Mouse (Mus musculus) spleen, adult 12 weeks (tissue): Measurements from ENCODE around the gene Frmd4b.
"Not testable (repeated sequence)": the region's sequence is repeated elsewhere in the genome, so short reads cannot be mapped to it uniquely, and the experiment has no call there.

ENCODE experiments used
- DNase-seq: peaks from one replicate; pipeline ENCODE4 v3.0.0; 2022; ENCODE audit warnings: low spot score

The Frmd4b gene

DNA sequence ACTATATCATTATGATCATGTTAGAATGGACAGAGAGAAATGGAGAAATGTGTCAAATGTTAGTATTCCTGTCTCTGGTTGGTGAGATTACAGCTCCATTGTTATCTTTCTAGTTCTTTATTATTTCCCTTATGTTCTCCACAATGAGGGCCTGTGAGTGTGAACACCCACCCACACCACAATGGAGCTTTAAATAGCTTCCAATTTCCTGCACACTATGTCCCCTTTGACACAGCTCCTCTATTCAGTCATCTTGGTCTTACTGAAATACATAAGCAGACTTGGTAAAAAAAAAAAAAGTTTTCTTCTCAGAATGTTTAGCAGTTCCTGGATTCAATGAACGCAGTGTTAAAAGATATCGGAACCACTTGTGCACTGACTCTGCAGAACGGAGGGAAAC lies 326.7 kb downstream of the Frmd4b start:
- DNase-seq, result no peak

DNA sequence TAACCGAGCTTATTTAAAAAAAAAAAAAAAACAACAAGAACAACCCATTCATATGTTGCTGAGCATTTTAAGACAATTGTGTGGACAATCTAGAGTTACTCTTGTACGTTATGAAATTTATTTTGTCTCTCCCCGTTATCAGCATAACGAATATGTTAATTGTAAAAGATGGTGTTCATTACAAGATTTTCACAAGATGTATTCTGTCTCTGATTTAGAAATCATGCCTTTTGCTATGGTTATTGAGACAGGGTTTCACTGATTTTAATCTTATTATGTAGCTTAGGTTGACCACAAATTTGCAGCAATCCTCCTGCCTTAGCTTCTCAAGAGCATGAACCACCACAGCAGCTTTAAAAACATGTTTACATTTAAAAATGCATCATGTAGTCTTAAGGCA lies 327.5 kb downstream of the Frmd4b start:
- DNase-seq, result no peak

DNA sequence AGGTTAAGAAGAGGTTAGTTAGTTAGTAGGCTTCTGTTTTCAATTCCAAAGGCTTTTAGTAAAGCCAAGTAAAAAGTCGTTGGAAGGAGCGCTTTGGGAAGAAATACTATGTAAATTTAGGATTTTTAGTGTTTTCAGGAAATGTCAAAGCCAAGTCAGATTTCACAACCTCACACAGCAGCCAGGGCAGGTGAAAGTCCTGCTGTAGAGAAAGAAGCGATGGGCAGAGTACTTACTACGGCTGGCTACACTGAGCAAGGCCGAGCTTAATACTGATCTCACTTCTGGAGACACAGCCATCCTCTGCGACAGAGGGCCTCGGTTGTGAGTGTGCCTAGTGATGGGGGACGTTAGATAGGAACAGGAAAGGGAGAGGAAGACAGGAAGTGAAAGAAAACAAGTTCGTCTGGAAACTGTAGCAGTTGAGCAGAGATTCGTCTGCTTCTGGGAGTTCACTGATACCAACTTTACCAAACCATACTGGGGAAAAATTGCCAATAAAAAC lies 328.0 kb downstream of the Frmd4b start:
- DNase-seq, result no peak

DNA sequence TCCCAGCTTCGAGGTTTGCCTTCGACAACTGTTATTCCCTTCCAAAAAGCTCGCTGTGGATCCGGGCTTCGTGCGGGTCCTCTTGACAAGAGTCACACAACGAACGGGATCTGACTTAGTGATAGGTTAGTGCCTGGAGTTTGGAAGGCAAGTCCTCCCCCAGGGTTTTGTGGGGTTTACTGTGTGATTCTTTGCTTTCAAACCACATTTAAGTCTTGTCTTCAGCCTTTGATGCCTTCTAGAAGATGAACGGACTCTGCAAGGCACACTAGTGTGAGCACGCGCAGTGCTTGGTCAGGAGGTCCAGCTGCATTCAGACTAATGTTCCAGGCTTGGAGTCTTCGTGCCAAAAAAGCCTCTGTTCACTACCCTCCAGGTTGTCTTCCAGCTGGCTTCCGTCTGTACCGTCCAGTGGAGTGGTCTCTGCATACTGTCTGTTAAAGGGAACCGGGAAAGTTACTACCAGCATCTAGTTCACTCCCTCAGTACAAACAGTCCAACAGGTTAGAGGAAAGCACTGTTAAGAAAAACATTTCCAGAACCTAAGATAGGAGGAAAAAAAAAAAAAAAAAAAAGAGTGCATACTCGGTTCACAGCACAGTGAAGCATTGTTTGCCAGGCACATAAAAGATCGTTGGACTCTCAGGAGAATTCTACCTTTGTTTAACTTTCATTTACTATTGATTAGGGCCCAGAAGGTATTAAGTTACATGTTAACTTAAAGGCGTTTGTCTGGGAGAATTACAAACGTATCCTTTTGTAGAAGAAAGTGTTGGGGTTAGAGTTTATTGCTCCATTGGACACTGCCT lies 329.1 kb downstream of the Frmd4b start:
- DNase-seq, result no peak

DNA sequence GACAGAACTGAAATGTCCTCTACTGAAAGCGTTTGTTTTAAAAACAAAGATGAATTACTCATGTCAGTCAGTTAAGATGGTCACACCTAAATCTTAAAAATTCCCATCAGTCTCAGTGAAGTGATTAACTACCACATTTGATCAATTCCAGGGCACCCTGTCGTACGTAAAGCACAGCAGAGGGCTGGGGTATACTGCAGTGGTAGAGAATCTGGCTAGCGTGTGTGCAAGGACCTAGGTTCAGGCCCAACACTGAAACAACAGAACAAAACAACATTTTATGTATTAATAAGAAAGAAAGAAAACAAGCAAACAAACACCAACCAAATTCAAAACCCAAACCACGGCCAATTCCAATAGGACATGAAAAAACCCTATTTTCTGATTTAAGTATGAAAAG lies 331.0 kb downstream of the Frmd4b start:
- no peak for DNase-seq

DNA sequence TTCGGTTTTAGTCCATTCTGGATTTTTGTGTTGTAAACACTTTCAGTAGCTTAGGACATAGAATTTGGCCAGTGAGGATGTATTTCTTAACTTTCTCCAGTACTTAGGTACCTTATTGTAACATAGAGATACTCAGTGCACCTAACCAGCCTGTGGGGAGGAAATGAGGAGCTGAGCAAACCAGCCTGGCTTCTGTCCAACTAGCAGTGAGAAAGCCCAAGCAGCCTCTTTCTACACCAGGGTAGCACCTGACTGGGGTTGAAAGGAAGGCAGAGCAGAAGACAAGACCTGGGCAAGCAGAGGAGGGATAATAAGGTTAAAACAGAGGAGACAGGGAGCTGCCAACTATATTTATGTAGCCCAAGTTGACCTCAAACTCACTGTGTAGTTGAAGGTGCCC lies 333.7 kb downstream of the Frmd4b start:
- no peak for DNase-seq

DNA sequence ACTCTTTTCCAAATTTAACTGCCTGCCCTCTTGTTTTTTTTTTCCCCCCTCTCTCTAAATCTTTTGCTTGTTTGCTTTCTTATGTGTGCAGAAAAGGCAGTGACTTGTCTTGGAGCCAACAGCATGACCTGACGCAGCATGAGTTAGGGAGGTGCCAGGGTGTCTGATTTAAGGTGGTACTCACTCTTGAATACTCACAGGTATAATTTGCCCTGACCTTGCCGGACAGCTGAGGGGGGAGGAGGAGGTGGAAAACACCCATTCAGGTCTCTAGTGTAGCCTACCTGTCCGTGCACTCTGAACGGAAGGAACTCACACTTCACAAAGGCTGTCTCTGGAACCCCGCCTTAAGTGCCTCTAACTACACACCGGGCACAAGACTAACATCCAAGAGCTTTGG lies 338.5 kb downstream of the Frmd4b start:
- no peak for DNase-seq

DNA sequence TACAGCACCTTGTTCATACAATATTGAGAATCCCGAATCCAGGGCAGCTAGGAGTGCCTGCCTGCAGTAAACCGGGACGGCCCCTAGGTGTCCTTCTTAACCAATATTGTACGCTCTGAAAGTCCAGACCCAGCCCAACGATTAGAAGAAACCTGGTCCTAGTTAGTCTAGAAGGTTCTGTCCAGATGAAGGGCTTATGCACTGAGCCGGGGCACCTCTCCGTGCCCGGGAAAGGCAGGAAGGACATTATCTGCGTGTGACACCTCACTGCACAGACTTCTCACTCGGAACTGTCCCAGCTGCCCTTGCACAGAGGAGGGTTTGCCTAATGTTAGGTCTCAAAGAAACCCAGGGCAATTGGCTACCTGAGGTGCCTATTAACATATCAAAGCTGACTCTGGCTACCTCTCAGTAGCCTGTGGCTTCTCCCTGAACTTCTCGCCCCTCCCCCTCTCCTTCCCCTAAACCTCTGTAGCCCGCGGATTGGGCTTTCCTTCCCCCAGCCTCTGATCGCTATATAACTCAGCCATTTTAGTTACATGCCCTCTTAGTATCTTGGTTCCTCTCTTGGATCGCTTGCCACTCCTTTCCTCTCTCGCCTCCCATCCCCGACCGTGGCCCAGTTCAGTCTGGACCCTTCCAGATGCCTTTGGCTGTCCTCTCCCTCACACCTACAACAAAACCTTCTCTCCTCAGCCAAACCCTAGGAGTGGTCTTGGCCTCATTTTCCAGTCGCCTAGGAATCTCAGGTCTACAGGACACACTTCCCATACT lies 339.1 kb downstream of the Frmd4b start:
- peak; percentile 6 for DNase-seq

DNA sequence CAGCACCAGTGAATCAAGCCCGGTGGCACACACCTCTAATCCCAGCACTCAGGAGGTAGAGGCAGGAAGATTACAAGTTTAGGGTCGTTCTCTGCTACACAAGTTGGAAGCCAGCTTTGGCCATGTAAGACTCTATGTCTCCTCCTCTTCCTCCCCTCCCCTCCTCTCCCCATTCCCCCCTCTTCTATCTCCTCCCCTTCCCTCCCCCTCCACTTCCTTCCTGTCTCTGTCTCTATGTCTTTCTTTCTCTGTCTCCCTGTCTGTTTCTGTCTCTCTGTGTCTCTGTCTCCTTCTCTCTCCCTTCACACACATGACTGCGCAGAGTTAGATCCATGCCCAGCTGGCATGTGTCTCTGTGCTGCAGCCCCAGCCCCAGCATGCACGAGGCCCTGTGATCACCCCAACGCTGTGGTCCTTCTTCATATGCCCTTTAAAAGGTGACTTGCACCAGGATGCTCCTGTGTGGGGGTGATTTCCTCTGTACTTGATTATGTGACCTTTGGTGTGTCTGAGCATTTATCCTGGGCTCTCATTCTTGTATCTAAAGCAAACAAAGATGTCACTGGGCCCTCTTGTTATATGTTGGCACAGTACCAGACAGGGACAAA lies 340.3 kb downstream of the Frmd4b start:
- DNase-seq, result no peak

DNA sequence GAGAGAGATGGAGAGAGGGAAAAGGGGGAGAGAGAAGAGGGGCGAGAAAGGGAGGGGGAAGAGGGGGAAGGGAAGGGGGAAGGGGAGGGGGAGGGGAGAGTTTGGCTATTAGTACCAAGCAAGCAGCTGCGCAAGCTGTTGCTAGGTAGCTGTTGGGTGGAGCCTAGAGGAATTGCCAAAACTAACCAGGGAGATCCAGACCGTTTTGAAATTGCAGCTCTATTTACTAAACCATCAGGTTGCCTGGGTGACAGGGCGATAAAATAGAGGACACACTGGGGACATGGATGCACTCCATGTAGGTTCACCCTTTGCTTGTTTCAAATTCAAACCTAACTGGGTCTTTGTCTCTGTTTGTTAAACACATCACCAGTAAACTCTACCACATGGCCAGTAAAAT lies 341.0 kb downstream of the Frmd4b start:
- DNase-seq, result no peak

DNA sequence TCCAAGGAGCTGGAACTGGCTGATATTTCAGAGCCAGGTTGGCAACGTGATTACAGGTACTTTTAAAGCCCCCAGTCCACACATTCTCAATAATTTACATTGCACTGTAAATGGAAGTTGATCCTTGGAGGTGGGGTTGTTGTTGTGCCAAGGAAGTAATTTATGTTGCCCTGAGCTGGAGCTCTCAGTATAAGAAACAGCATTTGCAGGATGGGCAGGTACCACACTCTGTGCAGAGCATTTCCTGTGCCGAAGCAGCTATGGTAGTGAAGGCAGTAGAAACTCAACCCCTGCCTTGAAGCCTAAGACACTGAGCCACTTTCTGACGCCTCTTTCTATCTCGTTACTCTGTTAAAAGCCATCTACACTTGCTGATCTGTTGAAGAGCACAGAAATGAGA lies 341.6 kb downstream of the Frmd4b start:
- no peak for DNase-seq

DNA sequence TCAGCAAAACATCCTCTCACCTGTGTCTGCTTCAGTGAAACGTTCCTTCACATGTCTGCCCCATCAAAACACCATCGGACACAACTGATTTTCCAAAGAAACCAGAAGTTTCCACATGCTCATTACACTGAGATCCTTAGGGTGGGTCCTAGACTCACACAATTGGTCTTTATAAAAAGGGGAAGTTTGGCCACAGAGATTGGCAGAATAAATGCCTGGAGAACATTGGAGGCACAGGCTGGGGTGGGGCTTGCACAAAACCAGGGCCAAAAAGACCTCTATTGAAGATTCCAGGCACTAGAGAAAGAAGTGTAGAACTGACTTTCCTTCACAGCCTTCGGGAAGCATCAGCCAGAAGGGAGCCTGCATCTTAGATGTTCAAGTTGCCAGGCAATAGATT lies 343.6 kb downstream of the Frmd4b start:
- no peak for DNase-seq

DNA sequence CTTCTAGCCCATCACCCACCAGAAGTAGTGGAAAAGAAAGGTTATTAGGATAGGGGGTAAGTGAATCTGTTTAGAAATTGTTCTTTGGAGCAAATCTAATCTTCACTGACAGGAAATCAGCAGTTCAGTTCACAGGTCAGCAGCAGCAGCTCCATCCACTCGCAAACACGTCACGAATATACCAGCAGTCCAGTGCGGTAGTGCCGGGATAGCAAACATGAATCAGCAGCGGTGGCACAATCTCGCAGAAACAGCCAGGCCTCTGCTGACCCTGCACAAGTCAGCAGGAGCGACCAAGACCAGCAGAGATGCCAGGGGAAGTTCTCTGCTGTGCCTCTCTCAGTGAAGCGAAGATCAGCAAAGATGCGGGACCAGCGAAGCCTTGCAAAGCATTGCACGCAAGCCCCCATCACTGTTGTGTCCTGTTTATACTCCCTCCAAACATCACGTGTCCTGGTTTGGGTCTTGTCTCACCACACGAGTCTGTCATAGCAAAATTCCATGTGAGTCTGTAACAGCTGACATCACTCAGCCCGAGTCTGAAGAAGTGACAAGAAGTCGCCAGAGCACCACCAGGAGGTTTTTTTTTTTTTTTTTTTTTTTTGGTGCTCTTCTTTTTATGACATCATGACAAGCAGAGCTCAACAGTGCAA lies 344.2 kb downstream of the Frmd4b start:
- DNase-seq, result no peak

DNA sequence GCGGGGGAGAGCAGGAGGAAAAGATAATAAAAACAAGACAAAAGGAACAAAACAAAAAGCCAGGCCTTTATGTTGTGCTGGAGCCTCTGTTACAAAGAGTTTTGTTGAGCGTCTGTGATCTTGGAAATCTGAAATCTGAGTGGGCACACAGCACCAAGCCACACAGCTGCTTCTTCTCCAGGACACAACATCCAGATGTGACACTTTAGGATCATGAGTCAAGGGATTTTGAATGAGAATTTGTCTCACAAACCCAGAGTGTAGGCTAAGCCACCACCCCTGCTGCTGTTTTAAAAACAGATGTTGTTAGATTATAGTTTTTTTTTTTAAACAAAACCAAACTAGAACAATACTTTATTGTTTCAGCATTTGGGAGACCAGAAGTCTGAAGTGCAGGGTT lies 345.0 kb downstream of the Frmd4b start:
- no peak for DNase-seq

DNA sequence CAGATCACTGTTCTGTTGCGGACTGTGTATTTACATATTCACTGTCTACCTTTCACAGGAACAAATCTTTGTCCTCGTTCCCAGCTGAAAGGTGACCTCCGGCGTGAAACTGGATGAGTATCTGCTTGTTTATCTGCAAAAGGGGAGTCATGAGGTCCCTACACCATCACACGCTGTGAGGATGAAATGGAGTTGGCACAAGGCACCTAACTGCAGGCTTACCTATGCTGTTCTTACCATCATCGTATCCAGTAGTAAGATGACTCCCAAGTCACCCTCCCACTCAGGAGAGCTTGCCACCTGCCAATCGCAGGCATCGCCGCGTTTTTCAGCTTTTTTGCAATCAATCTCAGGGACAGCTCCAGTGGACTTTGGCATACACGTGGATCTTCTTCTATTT lies 347.7 kb downstream of the Frmd4b start:
- no peak for DNase-seq

DNA sequence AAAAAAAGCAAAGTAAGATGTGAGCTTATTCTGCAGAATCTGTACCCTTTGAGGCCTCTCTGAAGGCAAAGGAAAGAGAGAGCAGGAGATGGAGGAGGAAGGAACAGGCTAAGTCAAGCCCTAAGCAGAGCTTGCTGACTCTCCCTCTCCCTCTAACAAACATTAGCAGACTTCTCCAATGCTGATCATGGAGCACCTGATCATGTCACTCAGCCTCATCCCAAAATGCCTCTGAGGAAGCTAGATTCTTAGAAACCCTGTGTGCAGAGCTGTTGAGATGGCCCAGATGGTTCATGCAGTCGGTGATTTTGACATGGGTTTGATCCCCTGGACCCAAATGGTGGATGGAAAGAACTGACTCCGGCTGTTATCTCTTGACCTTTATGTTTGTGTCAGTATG lies 350.2 kb downstream of the Frmd4b start:
- DNase-seq, result no peak

DNA sequence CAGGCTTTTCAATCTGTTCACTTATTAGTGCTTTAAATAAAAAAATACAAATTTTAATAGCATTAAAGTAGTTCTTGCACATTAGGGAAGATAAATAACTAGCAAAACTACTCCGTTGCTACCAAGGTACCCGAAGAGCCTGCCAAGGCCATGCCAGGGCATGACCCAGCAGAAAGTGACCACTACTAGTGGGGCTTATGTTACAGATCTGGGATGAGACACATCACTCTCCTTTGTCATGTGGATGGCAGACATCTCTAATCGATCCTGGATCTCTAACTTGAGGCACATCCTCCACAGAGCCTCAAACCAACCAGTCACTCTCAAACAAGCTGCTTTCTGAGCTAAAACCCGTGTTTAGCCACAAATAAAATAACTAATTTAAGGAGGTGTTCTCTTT lies 350.7 kb downstream of the Frmd4b start:
- no peak for DNase-seq

DNA sequence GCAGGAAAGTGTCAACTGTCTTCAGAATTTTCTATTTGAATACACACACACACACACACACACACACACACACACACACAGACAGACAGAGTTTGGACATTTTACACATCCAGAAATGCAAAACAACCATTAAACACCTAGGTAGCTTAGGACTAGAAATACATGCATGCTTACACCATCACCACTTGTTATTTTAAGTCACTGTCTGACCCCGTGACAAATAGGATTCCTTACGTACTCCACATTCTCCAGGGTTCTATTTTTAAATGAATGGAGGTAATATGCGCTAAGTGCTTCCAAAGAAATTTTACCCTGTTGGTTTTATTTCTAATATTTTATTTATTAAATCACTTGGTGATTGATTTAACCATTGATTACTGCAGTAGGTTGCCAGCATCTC lies 351.6 kb downstream of the Frmd4b start:
- DNase-seq, result no peak

DNA sequence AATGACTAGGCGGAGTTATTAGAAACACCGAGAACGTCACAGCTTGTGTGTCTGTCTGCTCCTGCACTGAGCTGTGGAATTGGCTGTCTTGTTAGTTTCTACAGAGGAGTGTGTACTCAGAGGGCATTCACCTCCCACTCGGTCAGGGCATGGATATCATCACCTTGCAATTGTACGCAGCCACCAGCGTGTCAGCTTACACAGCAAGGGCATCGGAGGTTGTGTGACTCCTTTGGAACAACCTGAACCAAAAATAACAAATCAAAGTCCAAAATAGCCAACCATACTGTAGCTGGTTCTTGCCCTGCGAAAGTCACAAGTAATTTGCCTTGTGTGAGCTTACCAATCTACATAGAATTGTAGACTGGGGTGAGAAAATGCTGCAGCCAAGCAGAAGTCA lies 352.1 kb downstream of the Frmd4b start:
- no peak for DNase-seq

DNA sequence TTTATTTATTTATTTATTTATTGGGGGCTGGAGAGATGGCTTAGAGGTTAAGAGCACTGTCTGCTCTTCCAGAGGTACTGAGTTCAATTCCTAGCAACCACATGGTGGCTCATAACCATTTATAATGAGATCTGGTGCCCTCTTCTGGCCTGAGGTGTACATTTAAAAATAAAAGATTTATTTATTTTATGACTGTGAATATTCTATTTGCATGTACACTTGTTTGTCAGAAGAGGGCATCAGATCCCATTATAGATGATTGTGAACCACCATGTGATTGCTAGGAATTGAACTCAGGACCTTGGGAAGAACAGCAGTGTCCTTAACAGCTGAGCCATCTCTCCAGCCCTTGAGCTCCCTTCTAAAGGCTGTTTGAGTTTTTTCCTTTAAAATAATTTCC lies 353.6 kb downstream of the Frmd4b start:
- DNase-seq, result not testable (repeated sequence)

DNA sequence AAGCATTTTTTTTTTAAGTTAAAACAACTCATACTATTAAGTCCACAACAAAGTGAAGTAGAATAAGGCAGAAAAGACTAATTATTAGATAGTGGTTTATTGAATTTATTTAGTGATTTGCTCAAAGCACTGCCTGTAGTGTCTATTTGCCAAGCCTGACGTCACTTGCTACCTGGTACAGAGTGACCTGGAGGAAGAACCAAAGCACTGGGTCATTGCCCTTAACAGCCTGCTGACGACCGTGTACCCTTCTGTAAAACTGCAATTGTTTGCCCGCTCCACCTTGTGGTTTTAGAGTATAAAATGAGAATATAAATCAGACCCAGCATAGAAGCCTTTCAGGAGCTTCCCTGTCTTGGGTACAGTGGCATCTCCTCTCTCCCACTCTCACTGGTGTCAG lies 355.1 kb downstream of the Frmd4b start:
- no peak for DNase-seq

DNA sequence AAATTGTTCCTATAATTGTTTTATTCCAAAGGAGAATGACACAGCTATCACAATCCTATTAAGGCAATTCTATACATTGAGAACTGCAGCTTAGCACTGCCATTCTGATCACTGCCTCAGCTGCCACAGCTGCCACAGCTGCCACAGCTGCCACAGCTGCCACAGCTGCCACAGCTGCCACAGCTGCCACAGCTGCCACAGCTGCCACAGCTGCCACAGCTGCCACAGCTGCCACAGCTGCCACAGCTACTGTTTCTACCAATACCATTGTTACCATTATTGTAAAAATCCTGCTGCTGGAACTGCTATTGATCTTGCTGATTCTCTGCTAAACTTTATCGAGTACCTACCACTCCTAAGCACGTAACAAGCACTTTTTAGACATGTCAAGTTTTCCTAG lies 357.4 kb downstream of the Frmd4b start:
- DNase-seq, result not testable (repeated sequence)

DNA sequence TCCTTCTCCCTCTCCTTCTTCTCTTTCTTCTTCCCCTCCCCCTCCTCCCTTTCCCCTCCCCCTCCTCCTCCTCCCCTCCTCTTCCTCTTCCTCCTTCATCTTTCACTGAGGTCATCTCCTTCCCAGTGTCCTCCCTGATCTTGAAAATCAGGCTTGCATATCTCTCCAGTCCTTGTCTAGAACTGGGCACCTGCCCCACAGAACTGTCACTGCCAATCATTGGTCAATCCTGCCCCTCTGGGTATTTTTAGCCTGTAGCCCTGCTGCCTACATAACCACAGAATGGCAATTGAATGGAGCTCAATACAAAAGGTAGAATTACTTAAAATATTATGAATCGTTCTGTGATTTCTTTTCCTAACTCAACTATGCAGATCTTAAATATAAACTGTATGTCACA lies 358.9 kb downstream of the Frmd4b start:
- no peak for DNase-seq
